Comparison of ENCODE assay signal across 12 mouse cellular contexts in genomic region chr2:180116741-180117484, GRCm38 (mm10). TPM values are rescaled to one million over a fixed set of nuclear protein-coding genes. Genes with fewer than 3 reads are reported as not detected.
A peak's percentile ranks its signal among the peaks of the same experiment; 100 is the strongest.
DNase-seq lines count a peak whose midpoint lies in the region; ATAC-seq lines count a peak whose summit lies in the region.
"Had no signal": no experiment of that assay in that cellular context is flagged by ENCODE, and none has a peak within 500 bp of the region (broad histone marks: within the 10 kb centered on the region; RNA-seq: fewer than 3 reads in every experiment).

No protein-coding gene starts in this region.

- H3K27ac ChIP-seq in limb, embryonic 15.5 days = no peak overlapping the region
- no peak overlapping the region for H3K27ac ChIP-seq in limb, embryonic 10.5 days
- peak overlapping the region; percentile 84; the same call in 1 of the 2 replicates for H3K27ac ChIP-seq in forebrain, embryonic 14.5 days (ENCODE audit: low read depth, low read length)
- peak overlapping the region; percentile 80 for H3K27ac ChIP-seq in midbrain, embryonic 14.5 days (replicated peaks; ENCODE audit: low read depth, low read length)
- H3K27ac ChIP-seq: embryonic facial prominence, embryonic 15.5 days; liver, embryonic 14.5 days had no signal

- H3K4me3 ChIP-seq in limb, embryonic 15.5 days = no peak overlapping the region
- H3K4me3 ChIP-seq in limb, embryonic 10.5 days = no peak overlapping the region
- no peak overlapping the region for H3K4me3 ChIP-seq in forebrain, embryonic 14.5 days (ENCODE audit: low read depth, low read length)
- H3K4me3 ChIP-seq in midbrain, embryonic 14.5 days (replicated peaks; ENCODE audit: low read depth, low read length) = no peak overlapping the region
- H3K4me3 ChIP-seq: embryonic facial prominence, embryonic 15.5 days had no signal

- 0 out of 2 replicates have a peak overlapping the region, but pooled peaks have one; percentile 14 for H3K9ac ChIP-seq in limb, embryonic 15.5 days
- H3K9ac ChIP-seq in forebrain, embryonic 14.5 days (ENCODE audit: low read length) = peak overlapping the region; percentile 46; the same call in 1 of the 2 replicates
- H3K9ac ChIP-seq in midbrain, embryonic 14.5 days (replicated peaks; ENCODE audit: low read length) = no peak overlapping the region
- H3K9ac ChIP-seq: embryonic facial prominence, embryonic 15.5 days; liver, embryonic 14.5 days had no signal

- H3K9me3 ChIP-seq in limb, embryonic 15.5 days = no peaks in the 10 kb centered on the region
- no peaks in the 10 kb centered on the region for H3K9me3 ChIP-seq in limb, embryonic 10.5 days (replicated peaks)
- H3K9me3 ChIP-seq in forebrain, embryonic 14.5 days (replicated peaks; ENCODE audit: control insufficient read depth, low read length) = no peaks in the 10 kb centered on the region
- H3K9me3 ChIP-seq in midbrain, embryonic 14.5 days (ENCODE audit: control insufficient read depth, low read length) = no peaks in the 10 kb centered on the region
- H3K9me3 ChIP-seq: embryonic facial prominence, embryonic 15.5 days had no signal

- ATAC-seq in limb, embryonic 15.5 days (ENCODE audit: insufficient number of reproducible peaks, low FRiP score, low TSS enrichment, low read depth) = no peak
- no peak for ATAC-seq in forebrain, embryonic 14.5 days
- ATAC-seq in midbrain, embryonic 14.5 days (ENCODE audit: low FRiP score, low TSS enrichment) = no peak
- ATAC-seq: Patski had no signal

- WGBS in limb, embryonic 15.5 days = 77% methylated on average over 8 of the region's 8 CpGs
- WGBS in limb, embryonic 10.5 days = 80% methylated on average over 8 of the region's 8 CpGs
- WGBS in forebrain, embryonic 14.5 days = 69% methylated on average over 8 of the region's 8 CpGs
- WGBS in midbrain, embryonic 14.5 days = 67% methylated on average over 8 of the region's 8 CpGs

- no peaks in the 10 kb centered on the region for H3K36me3 ChIP-seq in limb, embryonic 15.5 days
- H3K36me3 ChIP-seq in limb, embryonic 10.5 days = no peaks in the 10 kb centered on the region
- no peaks in the 10 kb centered on the region for H3K36me3 ChIP-seq in forebrain, embryonic 14.5 days (ENCODE audit: control insufficient read depth, insufficient read depth, low read length)
- H3K36me3 ChIP-seq in midbrain, embryonic 14.5 days (ENCODE audit: control insufficient read depth, insufficient read depth, low read length) = no peaks in the 10 kb centered on the region

- H3K4me1 ChIP-seq in limb, embryonic 15.5 days = peaks cover 24% of the 10 kb centered on the region
- peaks cover 25% of the 10 kb centered on the region for H3K4me1 ChIP-seq in limb, embryonic 10.5 days
- peaks cover 46% of the 10 kb centered on the region for H3K4me1 ChIP-seq in forebrain, embryonic 14.5 days (ENCODE audit: control insufficient read depth, insufficient read depth, low read length)
- H3K4me1 ChIP-seq in midbrain, embryonic 14.5 days (ENCODE audit: control insufficient read depth, insufficient read depth, low read length) = peaks cover 49% of the 10 kb centered on the region

- DNase-seq in cerebellum, adult 11 months = peak; percentile 49
- DNase-seq in cerebellum, postnatal 4 days (ENCODE audit: low spot score in 2 of 2) = no peak
- DNase-seq in limb, embryonic 10.5 days (ENCODE audit: low spot score) = no peak
- DNase-seq in forebrain, embryonic 14.5 days (ENCODE audit: low spot score) = no peak
- DNase-seq in midbrain, embryonic 14.5 days = no peak
- no peak for DNase-seq in embryo, embryonic 9.5 days (ENCODE audit: extremely low spot score)
- DNase-seq in thymus, postnatal 4 days = no peak
- DNase-seq: gastrocnemius, postnatal 10 days had no signal

- H3K4me2 ChIP-seq in limb, embryonic 15.5 days = no peak overlapping the region
- H3K4me2 ChIP-seq in forebrain, embryonic 14.5 days (ENCODE audit: low read length) = peak overlapping the region; percentile 66; the same call in 1 of the 2 replicates
- H3K4me2 ChIP-seq in midbrain, embryonic 14.5 days (ENCODE audit: low read length) = peak overlapping the region; percentile 69

- H3K27me3 ChIP-seq in limb, embryonic 15.5 days = peaks cover 23% of the 10 kb centered on the region; the same call in 1 of the 2 replicates
- H3K27me3 ChIP-seq in limb, embryonic 10.5 days (ENCODE audit: low read depth, poor library complexity, severe bottlenecking) = peaks cover 7% of the 10 kb centered on the region; the same call in 1 of the 2 replicates
- no peaks in the 10 kb centered on the region for H3K27me3 ChIP-seq in forebrain, embryonic 14.5 days (replicated peaks; ENCODE audit: control insufficient read depth, insufficient read depth, low read length)
- no peaks in the 10 kb centered on the region for H3K27me3 ChIP-seq in midbrain, embryonic 14.5 days (ENCODE audit: control insufficient read depth, insufficient read depth, low read length)
- H3K27me3 ChIP-seq: Patski had no signal

RNA-seq across cellular contexts. Expression of gene Osbpl2, which starts 2.2 kb away (rescaled TPM):
- 42.5 and 45.2 TPM in 2 replicates for polyA plus RNA-seq in limb, embryonic 15.5 days (2015; fragmentation: Nextera tagmentation; extraction: Ambion mirVana)
- 18.5 and 25.6 TPM in 2 replicates for polyA plus RNA-seq in limb, embryonic 10.5 days (2016; fragmentation: Nextera tagmentation; extraction: Ambion mirVana)
- polyA plus RNA-seq in forebrain, embryonic 14.5 days (2014; fragmentation: Nextera tagmentation; extraction: Ambion mirVana) = 59.9 and 66.0 TPM in 2 replicates
- polyA plus RNA-seq in midbrain, embryonic 14.5 days (2014; fragmentation: Nextera tagmentation; extraction: Ambion mirVana) = 67.2 and 76.6 TPM in 2 replicates

RNA-seq across cellular contexts. Expression of gene Hrh3, which starts 12.6 kb away (rescaled TPM):
- not detected in 2 replicates for polyA plus RNA-seq in limb, embryonic 15.5 days (2015; fragmentation: Nextera tagmentation; extraction: Ambion mirVana)
- not detected in 2 replicates for polyA plus RNA-seq in limb, embryonic 10.5 days (2016; fragmentation: Nextera tagmentation; extraction: Ambion mirVana)
- polyA plus RNA-seq in forebrain, embryonic 14.5 days (2014; fragmentation: Nextera tagmentation; extraction: Ambion mirVana) = 2.1 and 2.2 TPM in 2 replicates
- polyA plus RNA-seq in midbrain, embryonic 14.5 days (2014; fragmentation: Nextera tagmentation; extraction: Ambion mirVana) = 2.7 and 3.8 TPM in 2 replicates
- polyA plus RNA-seq: liver, embryonic 14.5 days had no signal

RNA-seq across cellular contexts. Expression of gene Mtg2, which starts 46.5 kb away (rescaled TPM):
- polyA plus RNA-seq in limb, embryonic 15.5 days (2015; fragmentation: Nextera tagmentation; extraction: Ambion mirVana) = 22.9 and 25.0 TPM in 2 replicates
- polyA plus RNA-seq in limb, embryonic 10.5 days (2016; fragmentation: Nextera tagmentation; extraction: Ambion mirVana) = 32.1 and 33.1 TPM in 2 replicates
- 32.4 and 34.3 TPM in 2 replicates for polyA plus RNA-seq in forebrain, embryonic 14.5 days (2014; fragmentation: Nextera tagmentation; extraction: Ambion mirVana)
- 32.2 and 35.4 TPM in 2 replicates for polyA plus RNA-seq in midbrain, embryonic 14.5 days (2014; fragmentation: Nextera tagmentation; extraction: Ambion mirVana)

RNA-seq across cellular contexts. Expression of gene Adrm1, which starts 54.4 kb away (rescaled TPM):
- polyA plus RNA-seq in limb, embryonic 15.5 days (2015; fragmentation: Nextera tagmentation; extraction: Ambion mirVana) = 165 and 185 TPM in 2 replicates
- polyA plus RNA-seq in limb, embryonic 10.5 days (2016; fragmentation: Nextera tagmentation; extraction: Ambion mirVana) = 264 and 295 TPM in 2 replicates
- polyA plus RNA-seq in forebrain, embryonic 14.5 days (2014; fragmentation: Nextera tagmentation; extraction: Ambion mirVana) = 147 and 149 TPM in 2 replicates
- 158 and 179 TPM in 2 replicates for polyA plus RNA-seq in midbrain, embryonic 14.5 days (2014; fragmentation: Nextera tagmentation; extraction: Ambion mirVana)

Comparison
In these comparisons a context has a peak if more than half of its experiments do, and no peak if none do; other contexts are left out.
1. H3K27ac ChIP-seq: peak in forebrain, embryonic 14.5 days (single experiment) and midbrain, embryonic 14.5 days (single experiment); none in limb, embryonic 15.5 days (single experiment) and limb, embryonic 10.5 days (single experiment).